Mouse (Mus musculus): ENCODE measurements around the gene Nr1h4. TPM values are rescaled to one million over a fixed set of nuclear protein-coding genes. Genes with fewer than 3 reads are reported as not detected.

Nr1h4 gene
- polyA plus RNA-seq, 1 experiment = 2.7 TPM

DNA sequence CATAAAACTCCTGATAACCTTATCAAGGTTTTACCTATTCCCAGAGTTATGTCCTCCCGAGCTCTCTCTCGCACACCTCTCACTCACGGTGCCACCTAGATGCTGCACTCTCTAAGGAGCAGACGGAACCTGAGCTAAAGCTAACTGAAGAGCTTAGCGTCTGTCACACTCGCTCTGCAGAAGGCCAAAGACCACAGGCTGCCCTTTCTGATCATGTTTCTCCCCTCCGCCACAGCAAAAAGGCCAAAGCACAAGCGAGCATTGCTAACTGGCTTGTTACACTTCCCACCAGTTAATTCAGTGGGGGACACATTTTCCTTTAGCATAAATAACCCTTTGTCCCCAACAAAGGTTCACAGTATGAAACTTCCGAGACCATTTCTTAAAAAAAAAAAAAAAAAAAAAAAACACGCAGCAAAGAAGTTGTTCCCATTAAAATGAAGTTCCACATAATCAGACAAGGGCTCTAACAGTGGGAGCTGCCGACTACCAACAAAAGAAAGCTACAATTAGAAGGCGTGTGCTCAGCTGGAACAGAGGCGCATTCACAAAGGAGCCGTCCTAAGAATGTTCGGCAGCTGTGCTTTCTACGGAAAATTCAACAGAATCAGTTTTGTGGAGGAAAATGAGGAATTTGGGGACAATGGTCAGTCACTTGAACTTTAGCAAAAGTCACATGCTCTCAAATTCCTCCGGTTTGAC, 98.7 kb downstream of the Nr1h4 start:
- DNase-seq (ENCODE audit: low spot score) = no peak

DNA sequence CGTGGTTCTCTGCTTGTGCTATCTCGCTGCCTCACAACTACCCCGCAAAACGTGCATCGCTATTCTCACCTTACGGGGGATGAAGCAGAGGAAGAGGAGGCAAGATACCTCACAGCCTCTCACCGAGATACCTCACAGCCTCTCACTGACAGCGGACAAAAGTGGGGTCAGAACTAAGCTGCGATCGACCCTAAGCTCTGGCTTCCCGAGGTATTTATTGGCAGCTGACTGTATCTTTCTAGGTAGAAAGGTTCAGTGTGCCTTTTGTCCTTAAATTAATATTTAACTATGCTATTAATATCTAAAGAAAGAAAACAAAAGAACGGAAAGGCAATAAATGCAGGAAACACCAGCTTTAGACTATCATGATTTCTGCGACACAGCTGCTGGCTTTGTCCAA, 100.6 kb downstream of the Nr1h4 start:
- no peak for DNase-seq (ENCODE audit: low spot score)

DNA sequence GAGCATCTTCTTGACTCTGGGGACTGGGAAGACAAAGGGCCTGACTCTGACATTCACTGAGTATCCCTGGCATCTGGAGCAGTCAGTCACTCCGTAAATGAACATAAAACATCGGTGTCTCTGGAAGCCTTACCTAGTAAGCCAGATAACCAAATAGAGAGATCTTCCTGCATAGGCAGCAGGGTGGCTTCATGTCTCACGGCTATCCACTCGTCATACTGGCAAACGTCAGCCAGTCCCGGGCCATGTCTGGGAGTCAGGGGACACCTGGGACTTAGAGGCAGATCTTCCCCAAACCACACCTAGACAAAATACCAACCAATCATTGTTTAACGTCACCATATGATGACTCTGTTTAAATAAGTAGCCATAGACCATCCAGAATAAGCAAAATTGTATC, 102.6 kb downstream of the Nr1h4 start:
- DNase-seq (ENCODE audit: low spot score) = no peak

DNA sequence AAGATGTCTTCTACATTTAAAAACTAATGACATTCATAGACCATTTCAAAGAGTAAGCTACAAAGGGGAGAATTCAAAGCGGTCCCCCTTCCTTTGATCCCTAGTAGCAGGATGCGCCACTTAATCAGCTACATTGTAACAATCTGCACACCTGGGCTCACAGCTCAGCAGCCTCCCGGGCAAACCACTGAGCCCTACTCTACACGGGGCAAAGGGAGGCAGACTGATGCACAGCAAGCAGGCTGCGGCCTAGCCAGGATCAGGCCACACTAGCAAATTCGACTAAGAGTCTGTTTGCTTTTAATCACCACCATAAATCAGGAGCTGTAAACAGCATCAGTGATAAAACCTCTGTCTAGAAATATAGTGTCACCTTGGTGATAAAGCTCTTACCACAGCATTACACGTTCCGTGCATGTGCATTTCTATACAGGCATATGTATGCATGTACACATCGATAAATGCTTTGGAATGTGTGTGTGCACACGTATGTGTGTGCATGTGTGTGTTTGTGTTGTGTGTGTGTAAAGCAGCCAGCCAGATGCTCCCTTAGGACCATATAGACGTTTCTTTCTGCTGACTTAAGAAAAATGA, 108.5 kb downstream of the Nr1h4 start:
- no peak for DNase-seq (ENCODE audit: low spot score)

DNA sequence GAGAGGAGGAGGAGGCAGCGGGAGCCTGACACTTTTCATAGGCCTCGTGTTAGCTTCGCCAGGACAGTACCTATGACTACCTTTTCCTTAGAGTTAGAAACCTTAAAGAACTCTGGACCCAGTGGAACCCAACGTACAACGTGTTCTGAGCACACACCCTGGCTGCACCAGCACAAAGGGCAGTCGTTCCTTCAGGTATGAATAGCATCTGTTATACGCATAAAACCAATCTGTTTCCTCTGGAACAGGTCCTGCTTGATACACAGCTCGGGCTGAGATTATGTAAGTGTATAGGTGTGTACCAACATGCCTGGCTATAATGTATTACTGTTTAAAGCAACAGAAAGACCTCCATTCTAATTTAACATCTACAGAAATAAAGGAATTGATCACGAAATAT, 109.2 kb downstream of the Nr1h4 start:
- no peak for DNase-seq (ENCODE audit: low spot score)

DNA sequence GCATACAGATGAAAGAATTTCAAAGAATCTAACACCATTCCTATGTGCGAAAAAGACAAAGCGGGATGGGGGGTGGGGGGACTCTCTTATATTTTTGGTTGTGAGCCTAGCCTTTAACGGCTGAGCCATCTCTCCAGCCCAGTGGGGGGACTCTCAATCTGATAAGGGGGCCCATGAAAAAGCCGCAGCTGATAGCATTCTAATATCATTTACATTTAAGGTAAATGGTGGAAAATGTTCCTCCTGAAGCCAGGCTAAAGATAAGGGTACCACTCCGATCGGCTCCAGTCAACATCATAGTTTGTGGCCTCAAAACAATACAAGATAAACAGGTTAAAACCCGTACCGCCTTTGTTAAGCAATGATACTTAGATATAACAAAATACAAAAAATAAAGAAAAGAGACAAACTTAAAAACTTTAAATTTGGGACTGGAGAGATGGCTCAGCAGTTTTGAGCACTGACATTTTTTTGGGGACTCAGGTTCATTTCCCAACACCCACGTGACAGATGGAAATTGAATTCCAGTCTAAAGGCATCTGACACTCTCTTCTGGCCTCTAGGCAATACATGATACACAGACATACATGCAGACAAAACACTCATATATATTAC, 110.1 kb downstream of the Nr1h4 start:
- no peak for DNase-seq (ENCODE audit: low spot score)

DNA sequence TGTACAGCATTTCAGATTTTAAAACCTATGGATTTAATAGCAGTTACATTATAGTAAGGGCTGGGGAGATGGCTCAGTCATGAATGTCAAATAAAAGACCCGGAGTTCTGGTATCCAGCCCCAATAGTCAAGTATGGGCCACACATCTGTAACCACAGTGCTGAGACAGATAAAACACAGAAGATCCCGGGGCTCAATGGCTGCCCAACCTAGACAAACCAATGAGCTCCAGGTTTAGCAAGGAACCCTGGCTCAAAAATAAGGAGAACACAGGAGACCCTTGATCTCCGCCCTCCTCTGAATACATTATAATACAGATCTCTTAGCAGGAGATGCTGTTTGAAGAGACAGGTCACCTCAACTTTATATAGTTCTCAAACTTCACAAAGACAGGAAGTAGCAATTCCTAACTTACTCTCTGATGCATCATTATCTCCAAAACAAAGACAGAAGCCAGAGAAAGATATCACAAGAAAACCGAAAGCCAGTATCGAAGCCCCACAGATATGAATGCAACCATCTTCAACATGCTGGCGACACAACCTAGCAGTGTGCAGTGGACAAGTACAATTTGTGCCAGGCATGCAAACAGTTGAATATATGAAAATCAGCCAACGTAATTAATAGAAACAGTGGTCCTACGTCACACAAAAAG, 110.8 kb downstream of the Nr1h4 start:
- no peak for DNase-seq (ENCODE audit: low spot score)

DNA sequence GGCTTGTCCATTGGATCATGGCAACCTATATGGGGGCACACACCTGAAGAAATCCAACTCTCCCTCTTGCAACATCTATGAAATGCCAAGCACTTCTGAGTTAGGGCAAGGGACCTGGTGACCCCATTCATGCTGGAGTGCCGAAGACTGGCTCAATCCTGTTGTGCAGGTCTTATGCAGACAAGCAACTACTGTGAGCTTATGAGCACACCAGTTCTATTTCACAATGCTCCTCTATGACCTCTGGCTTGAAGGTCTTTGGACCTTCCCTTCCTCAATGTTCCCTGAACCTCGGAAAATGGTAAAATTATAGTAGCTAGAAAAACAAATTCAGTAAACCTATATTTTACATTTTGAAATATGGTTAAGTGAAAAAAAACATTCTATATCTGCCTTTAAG, 115.4 kb downstream of the Nr1h4 start:
- DNase-seq (ENCODE audit: low spot score) = no peak

DNA sequence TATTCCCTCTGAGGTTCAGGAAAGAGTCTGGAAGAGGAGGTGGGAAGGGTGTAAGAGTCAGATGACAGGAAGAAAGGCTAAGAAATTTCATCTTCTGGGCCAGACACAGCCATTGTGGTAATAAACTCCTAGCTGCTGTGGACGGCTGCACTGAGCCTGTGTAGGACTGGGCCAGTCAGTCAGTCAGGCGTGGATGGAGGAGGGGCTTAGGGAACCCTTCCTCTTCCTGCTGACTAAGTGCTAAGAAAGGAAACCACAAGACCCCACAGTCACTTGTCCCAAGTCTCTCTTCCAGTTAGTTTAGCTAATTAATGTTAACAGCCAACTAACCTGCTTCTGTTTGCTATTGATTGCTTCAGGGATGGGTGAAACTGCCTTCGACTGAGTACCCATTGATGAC, 117.9 kb downstream of the Nr1h4 start:
- DNase-seq (ENCODE audit: low spot score) = no peak

DNA sequence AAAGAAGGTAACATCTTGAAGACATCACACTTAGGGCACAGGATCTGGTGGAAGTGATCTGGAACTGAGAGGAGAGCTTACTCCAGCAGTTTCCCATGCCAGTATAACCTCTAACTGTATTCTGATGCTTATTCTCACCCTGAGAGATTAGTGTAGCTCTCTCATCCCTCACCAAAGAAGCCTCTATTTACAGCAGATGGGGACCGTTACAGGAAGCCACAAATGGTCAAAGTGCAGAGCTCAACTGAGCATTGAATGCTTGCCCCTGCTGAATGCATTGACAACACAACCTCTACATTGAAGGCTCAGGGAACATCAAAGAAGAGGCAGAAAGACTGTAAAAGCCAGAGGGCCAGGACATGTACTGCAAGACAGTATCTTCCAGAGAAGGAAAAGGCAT, 125.8 kb downstream of the Nr1h4 start:
- DNase-seq (ENCODE audit: low spot score) = no peak

DNA sequence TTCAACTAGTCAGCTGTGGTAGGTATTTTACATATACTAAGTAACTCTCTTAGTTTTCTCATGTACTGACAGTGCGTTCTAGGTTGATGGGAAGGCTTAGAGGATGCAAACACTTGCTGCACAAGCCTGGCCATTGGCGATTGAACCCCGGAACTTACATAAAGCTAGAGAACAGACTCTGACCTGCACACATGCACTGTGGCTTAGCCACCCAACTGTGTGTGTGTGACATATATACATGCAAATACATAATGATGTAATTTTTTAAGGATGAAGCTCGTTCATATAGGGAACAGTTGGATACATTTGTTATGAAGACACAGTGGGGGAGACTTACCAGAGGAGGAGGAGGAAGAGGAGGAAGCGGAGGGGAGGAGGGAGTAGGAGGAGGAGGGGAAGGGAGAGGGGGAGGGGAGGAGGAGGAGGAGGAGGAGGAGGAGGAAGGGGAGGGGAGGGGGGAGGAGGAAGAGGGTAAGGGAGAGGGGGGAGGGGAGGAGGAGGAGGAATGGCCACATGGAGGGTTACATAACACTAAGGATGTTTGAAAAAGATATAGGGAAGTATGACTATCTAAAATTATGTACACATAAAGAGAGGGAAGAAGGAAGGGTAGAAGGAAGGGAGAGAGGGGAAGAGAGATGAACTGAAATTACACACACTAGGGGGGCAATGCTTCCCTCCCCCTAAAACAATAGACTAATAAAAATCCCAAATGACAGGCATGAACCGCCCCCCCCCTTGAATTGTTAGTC, 126.5 kb downstream of the Nr1h4 start:
- DNase-seq (ENCODE audit: low spot score) = no peak

DNA sequence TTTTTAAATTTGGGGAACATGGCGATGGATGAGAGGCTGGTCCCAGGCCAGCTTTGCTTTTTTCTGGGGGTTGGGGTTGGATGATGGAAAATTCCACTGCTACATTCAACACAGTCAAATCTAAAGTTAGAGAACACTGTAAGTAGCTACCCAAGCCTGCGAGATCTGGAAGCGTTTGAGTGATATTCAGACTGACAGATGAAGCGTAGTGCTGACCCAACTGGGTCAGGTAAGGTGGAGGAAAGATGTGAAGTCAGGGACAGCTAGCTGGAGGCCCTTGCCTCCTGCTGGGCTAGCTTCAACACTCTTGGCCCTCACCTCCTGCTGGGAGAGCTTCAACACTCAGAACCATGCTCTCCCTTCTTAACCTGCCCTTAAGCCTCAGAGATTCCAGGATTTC, 128.4 kb downstream of the Nr1h4 start:
- no peak for DNase-seq (ENCODE audit: low spot score)

Other genes starting within 250 kb of the Nr1h4 start
- gene Ano4, start 188.8 kb downstream of the Nr1h4 start, polyA plus RNA-seq (2012; rRNA removed) = 0.44 and 0.59 TPM in 2 replicates
- 3.5 and 3.6 TPM in 2 replicates for gene Gas2l3, start 89.6 kb downstream of the Nr1h4 start, polyA plus RNA-seq (2012; rRNA removed)
- gene Slc17a8, start 87.7 kb upstream of the Nr1h4 start, polyA plus RNA-seq (2012; rRNA removed) = 0.01 and 0.04 TPM in 2 replicates
- gene Scyl2, start 152.7 kb upstream of the Nr1h4 start, polyA plus RNA-seq (2012; rRNA removed) = 26.2 and 27.9 TPM in 2 replicates
- 12.0 and 14.4 TPM in 2 replicates for gene Actr6, start 198.7 kb upstream of the Nr1h4 start, polyA plus RNA-seq (2012; rRNA removed)
- 42.7 and 43.8 TPM in 2 replicates for gene Uhrf1bp1l, start 211.4 kb upstream of the Nr1h4 start, polyA plus RNA-seq (2012; rRNA removed)

Measured in urinary bladder, adult 2 months (tissue).